Mouse (Mus musculus) brown adipose tissue, adult 24 weeks (tissue): ENCODE measurements around the gene Ssh1. TPM values are rescaled to one million over a fixed set of nuclear protein-coding genes. Genes with fewer than 3 reads are reported as not detected.
A peak's percentile ranks its signal among the peaks of the same experiment; 100 is the strongest.

Experiments
- H3K27ac ChIP-seq: fragments of 200-500 bp; replicated peaks from 2 replicates; pipeline ENCODE4 v1.5.1; 2012; ENCODE audit warnings: low read depth, mild to moderate bottlenecking, low read length
- H3K4me1 ChIP-seq: fragments of 200-500 bp; 2 replicates; pipeline ENCODE4 v1.6.1; 2012; ENCODE audit warnings: low read length, mixed read lengths; ENCODE audit not compliant: control insufficient read depth, insufficient read depth, insufficient read length
- H3K4me3 ChIP-seq: fragments of 200-500 bp; 2 replicates; pipeline ENCODE4 v1.5.1; 2012; ENCODE audit warnings: low read depth, mild to moderate bottlenecking, low read length, moderate library complexity; ENCODE audit not compliant: insufficient read depth
- polyA plus RNA-seq: library from polyadenylated mRNA; stranded (reverse); fragments of >200 nt; gene quantifications from 2 replicates; pipeline ENCODE4 v1.2.4, GENCODE M21; 2012; ENCODE audit not compliant: missing spikeins, insufficient read depth, insufficient read length

Gene Ssh1
- polyA plus RNA-seq, 1 experiment, result 11.7 TPM

GRCm38 (mm10) chr5:113983541-113983940 is 10.2 kb downstream of the Ssh1 start:
- H3K27ac ChIP-seq, result peak overlapping the region; percentile 23; the same call in 1 of the 2 replicates
- H3K4me3 ChIP-seq, result no peak overlapping the region
- peaks cover 53% of the 10 kb centered on the region for H3K4me1 ChIP-seq

- H3K4me3 ChIP-seq, result no peak overlapping the region
- peaks cover 58% of the 10 kb centered on the region for H3K4me1 ChIP-seq
- peak overlapping the region; percentile 55; the same call in 1 of the 2 replicates for H3K27ac ChIP-seq
Observed at GRCm38 (mm10) chr5:113981843-113982242, 11.9 kb downstream of the Ssh1 start.

GRCm38 (mm10) chr5:113981171-113981570 is 12.5 kb downstream of the Ssh1 start:
- peaks cover 58% of the 10 kb centered on the region for H3K4me1 ChIP-seq
- H3K27ac ChIP-seq, result 0 out of 2 replicates have a peak overlapping the region, but pooled peaks have one; percentile 55
- H3K4me3 ChIP-seq, result no peak overlapping the region

- Histone ChIP-seq H3K4me1 (peaks cover 57% of the 10 kb centered on the region), H3K27ac (no peak overlapping the region), H3K4me3 (no peak overlapping the region)
Observed at GRCm38 (mm10) chr5:113980511-113980910, 13.2 kb downstream of the Ssh1 start.

GRCm38 (mm10) chr5:113977309-113977708 is 16.4 kb downstream of the Ssh1 start:
- Histone ChIP-seq H3K4me1 (peaks cover 66% of the 10 kb centered on the region), H3K27ac (no peak overlapping the region), H3K4me3 (no peak overlapping the region)

GRCm38 (mm10) chr5:113976597-113976996 is 17.1 kb downstream of the Ssh1 start:
- no peak overlapping the region; the same call in 1 of the 2 replicates for H3K27ac ChIP-seq
- peaks cover 66% of the 10 kb centered on the region for H3K4me1 ChIP-seq

GRCm38 (mm10) chr5:113975538-113976215 is 18.0 kb downstream of the Ssh1 start:
- H3K27ac ChIP-seq, result peak overlapping the region; percentile 89
- H3K4me3 ChIP-seq, result no peak overlapping the region
- peaks cover 56% of the 10 kb centered on the region for H3K4me1 ChIP-seq

More at GRCm38 (mm10) chr5:113976597-113976996, 17.1 kb downstream of the Ssh1 start:
- H3K4me3 ChIP-seq, result no peak overlapping the region

- Histone ChIP-seq H3K4me3 (peak overlapping the region; percentile 3), H3K4me1 (peaks cover 50% of the 10 kb centered on the region), H3K27ac (peak overlapping the region; percentile 89)
Observed at GRCm38 (mm10) chr5:113974576-113974975, 19.1 kb downstream of the Ssh1 start.

GRCm38 (mm10) chr5:113973790-113974189 is 19.9 kb downstream of the Ssh1 start:
- Histone ChIP-seq H3K27ac (peak overlapping the region; percentile 89), H3K4me3 (peak overlapping the region; percentile 6; the same call in 1 of the 2 replicates), H3K4me1 (peaks cover 50% of the 10 kb centered on the region)

GRCm38 (mm10) chr5:113972589-113973515 is 20.8 kb downstream of the Ssh1 start:
- Histone ChIP-seq H3K4me3 (peak overlapping the region; percentile 45), H3K4me1 (peaks cover 50% of the 10 kb centered on the region), H3K27ac (peak overlapping the region; percentile 99)

GRCm38 (mm10) chr5:113971434-113971960 is 22.2 kb downstream of the Ssh1 start:
- Histone ChIP-seq H3K4me3 (no peak overlapping the region), H3K27ac (peak overlapping the region; percentile 99)

GRCm38 (mm10) chr5:113968371-113968770 is 25.3 kb downstream of the Ssh1 start:
- peak overlapping the region; percentile 1; the same call in 1 of the 2 replicates for H3K27ac ChIP-seq
- peaks cover 11% of the 10 kb centered on the region; the same call in 1 of the 2 replicates for H3K4me1 ChIP-seq
- no peak overlapping the region for H3K4me3 ChIP-seq

More at GRCm38 (mm10) chr5:113971434-113971960, 22.2 kb downstream of the Ssh1 start:
- H3K4me1 ChIP-seq, result peaks cover 39% of the 10 kb centered on the region

GRCm38 (mm10) chr5:113966452-113967150 is 27.1 kb downstream of the Ssh1 start:
- Histone ChIP-seq H3K4me1 (no peaks in the 10 kb centered on the region; the same call in 1 of the 2 replicates), H3K27ac (no peak overlapping the region)

GRCm38 (mm10) chr5:113965659-113966185 is 28.0 kb downstream of the Ssh1 start:
- H3K4me1 ChIP-seq, result no peaks in the 10 kb centered on the region; the same call in 1 of the 2 replicates
- H3K4me3 ChIP-seq, result no peak overlapping the region
- H3K27ac ChIP-seq, result 0 out of 2 replicates have a peak overlapping the region, but pooled peaks have one; percentile 12

More at GRCm38 (mm10) chr5:113966452-113967150, 27.1 kb downstream of the Ssh1 start:
- no peak overlapping the region for H3K4me3 ChIP-seq
